Mouse (Mus musculus) urinary bladder, postnatal 10 days (tissue): ENCODE data around the gene Smn1.
A peak's percentile ranks its signal among the peaks of the same experiment; 100 is the strongest.
"Not testable (repeated sequence)": the region's sequence is repeated elsewhere in the genome, so short reads cannot be mapped to it uniquely, and the experiment has no call there.

Experiments
- DNase-seq: peaks from one replicate; pipeline ENCODE4 v3.0.0; 2022; ENCODE audit warnings: low spot score

The Smn1 gene

GRCm38 (mm10) chr13:100124423-100125257, at the start of gene Smn1:
Gene Smn1 (plus strand): TSS chr13:100124852.
- DNase-seq = peak; percentile 71

GRCm38 (mm10) chr13:100098808-100099207, 25.8 kb upstream of the Smn1 start:
- DNase-seq = no peak

- no peak for DNase-seq
Observed at GRCm38 (mm10) chr13:100103052-100103658, 21.5 kb upstream of the Smn1 start.

GRCm38 (mm10) chr13:100103748-100104254, 20.9 kb upstream of the Smn1 start, which contains the start of gene Bdp1:
Gene Bdp1 (minus strand): TSS chr13:100104070.
- DNase-seq = peak; percentile 84

GRCm38 (mm10) chr13:100107652-100108472, 16.8 kb upstream of the Smn1 start, which contains the start of gene Serf1:
Gene Serf1 (plus strand): TSS chr13:100108012.
- peak; percentile 47 for DNase-seq

DNA sequence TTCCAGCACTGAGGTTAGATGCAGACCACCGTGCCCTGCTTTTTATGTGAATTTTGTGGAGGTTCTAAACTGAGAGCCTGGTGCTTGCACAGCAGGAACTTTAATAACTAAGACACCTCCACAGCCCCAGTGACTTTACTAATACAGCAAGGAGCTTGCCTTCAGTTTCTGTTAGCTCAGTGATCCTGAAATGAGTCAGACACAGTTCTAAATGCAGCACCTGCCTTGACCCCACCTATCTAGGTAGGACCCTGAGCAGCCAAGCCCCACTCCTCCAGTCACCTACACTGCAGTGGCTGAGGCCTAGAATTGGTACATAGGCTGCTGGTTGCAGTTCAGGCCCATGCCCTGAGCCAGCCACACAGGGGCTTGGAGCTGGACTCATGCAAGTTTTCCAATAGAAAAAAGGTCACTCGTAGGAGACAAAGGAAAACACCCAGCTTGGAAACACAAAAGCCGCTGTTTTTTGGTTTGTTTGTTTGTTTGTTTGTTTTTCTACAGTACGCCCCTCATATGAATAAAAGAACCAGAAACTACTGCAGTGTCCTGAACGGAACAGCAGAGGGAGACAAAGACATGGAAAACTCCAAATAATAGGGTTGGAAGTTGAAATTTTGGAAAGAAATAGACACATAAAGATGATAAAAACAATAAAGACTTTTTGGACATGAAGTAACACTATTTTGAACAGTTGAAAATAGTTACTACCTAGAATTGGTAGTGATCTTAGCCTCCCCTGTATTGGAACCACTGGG, 12.3 kb upstream of the Smn1 start:
- DNase-seq = no peak

GRCm38 (mm10) chr13:100123970-100124369, 682 bp upstream of the Smn1 start:
- no peak for DNase-seq

DNA sequence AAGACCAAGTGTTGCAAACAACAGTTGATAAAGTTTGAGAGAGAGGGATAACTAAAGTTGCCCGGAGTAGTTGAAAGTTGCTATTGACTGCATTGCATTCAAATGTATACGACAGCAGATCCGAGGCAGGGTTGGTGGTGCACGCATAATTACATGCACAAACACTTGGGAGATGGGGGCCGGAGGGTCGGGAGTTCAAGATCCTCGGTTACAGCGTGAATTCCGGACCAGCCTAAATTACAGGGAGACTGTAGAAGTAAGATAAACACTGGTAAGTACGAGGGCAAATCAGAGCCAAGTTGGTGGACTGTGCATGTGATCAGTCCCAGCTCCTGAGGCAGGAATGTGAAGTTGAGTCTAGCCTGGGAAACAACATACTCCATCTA, 599 bp downstream of the Smn1 start:
- DNase-seq = no peak

DNA sequence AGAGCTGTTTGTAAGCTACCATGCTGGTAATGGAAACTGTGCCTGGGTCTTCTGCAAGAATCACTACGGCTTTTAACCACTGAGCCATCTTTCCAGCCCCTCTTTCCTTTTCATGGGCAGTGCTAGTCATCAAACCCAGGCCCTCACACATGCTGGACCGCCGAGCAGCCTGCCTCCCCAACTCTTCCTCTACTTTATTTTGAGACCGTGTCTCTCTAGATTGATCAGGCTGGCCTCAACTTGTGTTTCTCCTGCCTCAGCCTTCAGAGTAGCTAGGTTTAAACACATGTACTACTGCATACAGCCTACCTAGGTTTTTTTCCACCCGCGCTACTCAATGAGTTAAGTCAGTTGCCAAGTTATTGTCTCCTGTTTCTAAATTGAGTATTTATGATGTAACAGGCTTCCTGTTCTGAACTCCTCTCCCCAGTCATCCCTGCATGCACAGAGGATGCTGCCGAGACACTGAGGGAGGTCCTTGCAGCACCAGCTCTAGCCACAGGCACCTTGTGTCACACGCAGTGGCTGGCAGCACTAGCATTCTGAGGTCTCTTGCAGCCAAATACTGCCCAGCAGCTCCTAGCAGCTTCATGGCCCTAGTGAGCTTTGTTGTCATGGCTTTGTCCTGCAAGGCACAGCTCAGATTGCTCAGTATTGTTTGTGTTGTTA, 17.1 kb downstream of the Smn1 start:
- DNase-seq = no peak

GRCm38 (mm10) chr13:100152659-100153058, 28.0 kb downstream of the Smn1 start:
- no peak for DNase-seq

DNA sequence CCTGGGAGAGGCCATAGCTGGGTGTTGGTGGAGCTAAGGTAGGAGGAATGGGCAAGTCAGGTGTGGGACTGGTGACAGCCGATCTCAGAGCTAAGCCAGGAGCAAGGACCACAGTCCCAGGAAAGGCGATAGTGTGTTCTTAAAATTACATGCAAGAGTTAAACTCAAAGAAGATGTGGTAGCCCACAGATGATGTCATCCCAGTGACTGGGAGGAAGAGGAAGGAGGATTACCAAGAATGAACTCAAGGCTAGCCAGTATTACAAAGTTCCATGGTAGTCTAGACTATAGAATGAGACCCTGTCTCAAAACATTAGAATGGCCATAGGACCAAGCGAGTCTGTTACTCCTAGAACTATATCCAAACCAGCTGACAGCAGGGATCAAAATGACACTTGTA, 32.0 kb downstream of the Smn1 start:
- DNase-seq = no peak

- not testable (repeated sequence) for DNase-seq
Observed at GRCm38 (mm10) chr13:100161171-100161870, 36.7 kb downstream of the Smn1 start.

- not testable (repeated sequence) for DNase-seq
Observed at GRCm38 (mm10) chr13:100162467-100162866, 37.8 kb downstream of the Smn1 start.

GRCm38 (mm10) chr13:100166378-100166777, 41.7 kb downstream of the Smn1 start:
- not testable (repeated sequence) for DNase-seq

DNA sequence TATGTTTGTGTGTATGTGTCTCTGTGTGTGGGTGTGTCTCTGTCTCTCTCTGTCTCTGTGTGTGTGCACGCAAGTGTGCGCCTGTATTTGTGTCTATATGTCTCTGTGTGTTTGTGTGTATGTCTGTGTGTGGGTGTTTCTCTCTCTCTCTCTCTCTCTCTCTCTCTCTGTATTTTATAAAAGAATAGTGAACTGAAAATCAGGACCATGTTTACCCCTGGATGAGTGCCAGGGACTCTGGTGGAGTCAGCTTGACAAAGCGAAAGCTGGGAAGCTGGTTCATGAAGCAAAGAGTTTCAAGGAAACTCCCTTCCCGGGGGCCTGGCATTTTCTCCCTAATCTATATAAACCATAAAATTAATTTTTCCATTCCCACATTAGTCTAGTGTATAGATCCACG, 49.7 kb downstream of the Smn1 start:
- not testable (repeated sequence) for DNase-seq

DNA sequence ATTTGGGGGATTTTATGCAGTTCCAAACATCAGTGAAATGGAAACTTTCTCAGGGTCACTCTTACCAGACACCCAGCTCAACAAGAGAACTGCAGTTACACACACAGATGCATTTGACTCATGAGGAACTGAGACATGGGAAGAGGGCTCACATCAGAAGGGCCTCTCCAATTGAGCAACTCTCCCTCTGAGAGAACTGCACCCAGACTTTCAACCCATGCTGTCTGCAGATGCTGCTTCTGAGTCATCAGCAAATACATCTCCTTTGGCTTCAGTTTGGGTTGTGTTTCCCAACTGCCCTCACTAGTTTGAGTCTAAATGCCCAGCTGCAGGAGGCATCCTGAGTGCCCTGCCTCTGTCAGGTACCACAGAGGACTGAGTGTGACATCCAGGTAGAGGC, 58.5 kb downstream of the Smn1 start:
- not testable (repeated sequence) for DNase-seq
